Mouse (Mus musculus) thymus, postnatal 10 days (tissue): ENCODE results near the gene Prrg2.

Experiments used
- DNase-seq, 2 experiments: peaks; one replicate each; pipeline ENCODE4 v3.0.0; 2021; ENCODE audit warnings: low spot score in 2 of 2

The Prrg2 gene

DNA sequence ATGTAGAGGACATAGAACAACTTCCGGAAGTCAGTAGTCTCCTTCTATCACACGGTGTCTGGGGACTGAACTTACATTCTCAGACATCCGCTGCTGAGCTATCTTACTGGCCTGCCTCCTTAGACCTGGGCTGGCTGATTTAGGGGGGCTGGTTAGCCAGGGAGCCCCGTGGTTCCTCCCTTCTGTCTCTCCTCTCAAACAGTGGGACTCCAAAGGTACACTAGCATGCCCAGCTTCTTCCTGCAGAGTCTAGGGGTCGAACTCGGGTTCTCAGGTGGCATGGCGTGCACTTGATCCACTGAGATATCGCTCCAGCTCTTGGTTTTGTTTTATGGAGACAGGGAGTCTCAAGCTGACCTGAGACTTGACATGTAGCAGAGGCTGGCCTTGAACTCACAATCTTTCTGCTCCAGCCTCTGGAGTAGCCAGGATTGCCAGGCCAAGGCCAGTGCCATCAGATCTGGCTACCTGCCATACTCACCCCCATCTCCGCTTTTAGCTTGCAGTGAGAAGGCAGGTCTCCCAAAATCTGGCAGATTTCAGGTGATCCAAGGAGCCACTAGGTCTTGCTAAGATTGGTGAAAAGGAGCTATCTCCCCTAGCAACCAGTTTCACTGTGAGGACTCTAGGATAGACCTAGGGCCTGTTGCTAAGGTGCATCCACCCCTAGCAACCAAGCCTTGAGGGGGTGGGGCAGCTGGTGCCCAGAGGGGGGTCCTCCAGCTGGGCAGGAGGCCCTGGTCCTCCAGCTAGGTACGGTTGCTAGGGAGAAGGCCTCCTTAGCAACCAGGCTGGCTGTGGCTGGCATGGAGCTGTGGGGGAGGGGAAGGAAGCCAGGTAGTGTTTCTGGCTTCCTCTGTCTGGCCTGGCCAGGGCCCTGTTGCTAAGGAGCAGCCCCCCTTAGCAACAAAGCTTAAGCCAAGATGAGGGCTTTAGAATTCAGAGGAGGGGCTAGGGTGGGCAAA, 3.6 kb downstream of the Prrg2 start:
- DNase-seq, result no peak

DNA sequence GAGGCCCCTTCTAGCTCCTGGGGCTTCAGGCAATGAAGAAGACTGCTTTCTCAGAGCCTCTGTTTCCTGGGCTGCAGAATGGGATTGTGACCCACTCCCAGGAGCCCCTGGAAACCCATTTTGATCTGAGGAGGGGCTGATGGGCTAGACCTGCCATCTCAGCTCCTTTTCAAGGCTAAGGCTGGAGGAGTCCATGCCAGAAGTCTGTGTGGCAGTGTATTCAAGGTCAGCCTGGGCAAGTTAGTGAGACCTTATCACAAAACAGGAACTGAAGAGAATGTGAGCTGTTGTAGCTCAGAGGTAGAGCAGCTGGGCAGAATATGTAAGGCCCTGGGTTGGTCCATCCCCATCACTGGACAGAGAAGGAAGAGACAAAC, 5.5 kb downstream of the Prrg2 start:
- DNase-seq, result no peak

DNA sequence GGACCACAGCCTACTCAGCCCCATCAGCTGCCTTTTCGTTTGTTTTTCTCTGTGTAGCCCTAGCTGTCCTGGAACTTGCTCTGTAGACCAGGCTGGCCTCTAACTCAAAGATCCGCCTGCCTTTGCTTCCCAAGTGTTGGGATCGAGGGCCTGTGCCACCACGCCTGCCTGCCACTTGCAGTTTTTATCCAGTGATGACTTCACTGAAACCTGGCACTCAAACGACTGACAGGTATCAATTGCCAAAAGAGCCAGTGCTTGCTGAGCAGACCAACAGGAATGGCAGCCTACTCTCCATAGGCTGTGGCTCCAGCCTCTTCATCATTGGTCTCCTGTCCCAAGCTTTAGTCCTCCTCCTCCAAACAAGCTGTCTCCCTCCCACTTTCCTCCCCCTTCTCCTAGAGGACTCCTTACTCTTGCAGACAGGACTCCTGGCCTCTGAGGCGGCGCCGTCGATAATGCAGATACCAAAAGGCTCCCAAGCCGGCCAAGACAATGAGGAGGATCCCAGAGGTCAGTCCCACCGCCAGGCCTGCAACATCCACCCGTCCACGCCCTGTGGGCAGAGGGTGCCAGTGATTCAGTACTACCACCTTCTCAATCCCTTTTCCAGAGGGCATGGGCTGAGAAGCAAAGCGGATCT, 6.0 kb downstream of the Prrg2 start:
- no peak for DNase-seq

DNA sequence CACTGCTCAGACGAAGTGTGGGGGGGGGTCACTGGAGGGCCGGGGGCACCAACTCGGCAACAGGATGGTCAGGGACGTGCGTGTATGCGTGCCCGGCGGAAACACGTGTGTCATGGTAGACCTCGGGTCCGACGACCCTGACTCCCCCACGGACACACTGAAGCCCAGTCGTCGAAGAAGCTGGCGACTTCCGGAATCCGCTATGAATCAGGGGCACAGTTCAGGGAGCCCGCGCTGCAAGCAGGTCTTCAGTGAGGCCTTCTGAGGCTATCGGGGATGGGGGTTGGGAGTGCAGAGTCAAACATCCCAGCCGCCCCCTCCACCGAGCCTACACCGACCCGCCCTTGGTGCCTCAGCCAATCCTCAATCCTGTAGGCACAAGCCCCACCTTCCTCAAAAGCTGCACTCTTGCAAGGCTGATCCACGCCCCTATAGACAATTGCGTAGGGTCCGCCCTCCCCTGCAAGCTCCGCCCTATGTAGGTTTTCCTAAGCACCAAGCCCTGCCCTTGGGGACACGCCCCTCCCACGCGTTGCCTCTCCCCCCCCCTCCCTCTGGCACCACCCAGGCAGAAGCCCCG, 8.5 kb downstream of the Prrg2 start:
- DNase-seq, result peak; percentile 91 to 98

DNA sequence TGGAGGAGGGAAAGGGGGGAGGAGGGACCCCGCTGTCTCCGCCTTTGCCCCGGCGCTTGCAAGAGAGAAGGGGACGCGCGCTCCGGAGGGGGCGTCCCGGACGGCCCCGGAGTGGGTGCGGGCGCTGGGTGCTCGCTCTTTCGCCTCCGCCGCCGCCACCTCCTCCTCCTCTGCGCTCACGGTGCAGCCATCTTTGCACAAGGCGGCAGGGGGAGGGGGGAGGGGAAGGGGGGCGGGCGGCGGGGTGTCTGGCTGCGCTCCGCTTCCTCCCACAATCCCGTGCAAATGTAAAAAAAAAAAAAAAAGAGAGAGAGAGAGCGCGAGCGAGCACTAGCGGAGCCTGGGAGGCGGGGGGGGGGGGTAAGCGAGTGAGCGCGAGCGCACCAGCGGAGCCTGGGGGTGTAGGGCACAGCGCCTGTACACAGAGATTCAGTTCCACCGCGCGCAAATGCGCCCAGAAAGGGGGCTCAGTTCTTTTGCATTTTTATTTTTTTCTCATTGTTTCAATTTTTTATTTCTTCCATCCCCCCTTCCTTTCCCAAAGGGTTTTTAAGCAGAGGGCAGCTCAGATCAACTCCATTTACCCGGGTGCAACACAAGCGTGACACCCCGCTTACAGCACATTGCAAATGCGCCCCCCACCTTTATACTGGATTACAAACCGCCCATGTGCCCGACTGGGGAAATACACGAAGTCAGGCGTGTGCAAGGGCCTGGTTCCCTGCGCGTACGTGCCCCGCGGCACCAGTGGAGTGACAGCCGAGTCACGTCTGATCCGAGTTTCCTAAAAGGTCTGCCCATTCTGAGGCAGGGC, 9.2 kb downstream of the Prrg2 start:
- DNase-seq, result peak; percentile 70 to 80

DNA sequence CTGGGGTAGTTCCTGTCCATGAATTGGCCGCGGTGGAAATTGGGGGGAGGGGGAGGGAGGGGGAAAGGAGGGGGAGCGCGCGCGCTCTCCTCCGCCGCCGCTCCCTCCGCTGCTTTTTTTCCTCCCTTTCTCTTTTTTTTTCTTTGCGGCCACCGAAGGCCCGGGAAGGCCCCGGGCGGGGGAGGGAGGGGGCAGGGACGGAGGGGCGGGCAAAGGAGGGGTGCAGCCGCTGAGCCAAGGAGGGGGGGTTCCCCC, 9.7 kb downstream of the Prrg2 start, which contains the start of gene Prr12:
Prr12 (minus strand) TSS at position 20 of the 255 bp plus-strand sequence.
- DNase-seq, result no peak

DNA sequence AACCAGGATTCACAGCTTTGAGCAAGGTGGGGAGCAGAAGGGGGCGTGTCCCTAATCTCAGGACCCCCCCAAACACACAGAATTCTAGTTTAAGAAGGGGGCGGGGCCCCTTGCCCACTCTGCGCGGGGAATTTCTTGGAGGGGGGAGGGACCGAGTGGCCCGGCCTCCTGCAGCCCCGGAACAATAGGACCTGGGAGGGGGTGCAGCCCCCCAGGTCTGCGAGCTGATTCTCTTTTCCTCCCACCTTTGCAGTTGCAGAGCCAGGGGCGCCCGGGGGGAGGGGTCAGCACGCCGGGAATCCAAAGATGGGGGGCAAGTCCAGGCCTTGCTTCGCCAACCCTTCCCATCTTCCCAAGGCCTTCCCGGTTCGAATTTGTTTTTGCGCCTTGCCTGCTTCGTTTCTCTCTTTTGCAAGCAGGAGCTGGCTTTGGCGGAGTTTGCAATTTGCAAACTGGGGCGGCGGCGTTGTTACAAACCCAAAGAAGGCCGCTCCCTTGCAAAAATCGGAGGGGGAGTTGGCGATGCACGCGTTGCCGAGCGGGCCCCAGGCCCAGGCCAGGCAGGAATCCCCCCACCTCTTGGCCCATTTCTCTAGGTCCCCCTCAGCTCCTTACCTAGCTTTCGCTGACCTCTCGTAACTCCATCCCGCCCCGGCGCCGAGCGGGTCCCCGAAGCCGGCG, 10.2 kb downstream of the Prrg2 start:
- peak in 1 of 2 experiments; percentile 57 for DNase-seq

DNA sequence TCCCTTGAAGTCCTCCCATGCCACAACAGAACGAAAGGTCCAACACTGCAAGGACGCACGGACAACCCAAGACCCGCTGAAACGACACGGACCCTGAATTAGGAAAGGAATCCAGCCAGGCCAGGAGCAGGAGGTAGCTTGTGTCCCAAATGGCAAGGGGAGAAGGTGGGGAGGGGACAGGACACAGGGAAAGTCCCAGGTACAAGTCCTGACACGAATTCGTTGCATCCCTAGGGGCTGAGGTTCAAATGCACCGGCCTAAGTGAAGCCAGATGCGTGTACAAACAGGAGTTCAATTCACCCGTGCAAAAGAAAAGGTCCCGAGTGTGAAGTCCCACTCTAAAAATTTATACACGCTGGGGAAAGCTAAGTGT, 10.9 kb downstream of the Prrg2 start:
- no peak for DNase-seq

DNA sequence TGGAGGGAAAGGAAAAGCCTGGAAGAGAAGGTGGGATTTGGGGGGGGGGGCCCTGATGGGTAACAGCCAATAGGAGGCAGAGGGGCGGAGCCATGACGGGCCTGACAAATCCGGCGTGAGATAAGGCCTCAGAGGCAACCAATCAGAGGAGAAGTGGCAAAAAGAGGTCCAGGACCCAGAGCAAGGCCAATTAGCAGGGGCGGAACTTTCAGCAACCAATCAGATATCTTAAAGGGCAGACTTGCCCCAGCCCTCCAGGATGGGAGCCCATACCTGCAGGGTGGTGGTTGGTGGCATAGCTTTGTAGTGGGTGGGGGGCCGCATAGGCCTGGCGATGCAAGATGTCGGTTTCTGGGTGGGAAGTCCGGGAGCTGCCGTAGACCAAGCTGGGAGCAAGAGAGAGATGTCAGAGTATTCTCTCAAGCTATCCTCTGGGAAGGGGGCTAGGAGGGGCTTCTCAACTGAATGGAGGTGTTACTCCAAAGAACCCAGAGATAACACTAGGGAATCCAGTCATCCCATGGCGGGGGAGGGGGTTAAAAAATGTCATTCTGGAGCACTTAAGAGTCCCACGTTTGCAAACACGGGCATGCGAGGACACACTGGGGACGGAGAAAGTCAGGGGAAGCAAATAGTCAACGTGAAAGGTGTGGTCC, 11.4 kb downstream of the Prrg2 start:
- peak; percentile 25 to 41 for DNase-seq

DNA sequence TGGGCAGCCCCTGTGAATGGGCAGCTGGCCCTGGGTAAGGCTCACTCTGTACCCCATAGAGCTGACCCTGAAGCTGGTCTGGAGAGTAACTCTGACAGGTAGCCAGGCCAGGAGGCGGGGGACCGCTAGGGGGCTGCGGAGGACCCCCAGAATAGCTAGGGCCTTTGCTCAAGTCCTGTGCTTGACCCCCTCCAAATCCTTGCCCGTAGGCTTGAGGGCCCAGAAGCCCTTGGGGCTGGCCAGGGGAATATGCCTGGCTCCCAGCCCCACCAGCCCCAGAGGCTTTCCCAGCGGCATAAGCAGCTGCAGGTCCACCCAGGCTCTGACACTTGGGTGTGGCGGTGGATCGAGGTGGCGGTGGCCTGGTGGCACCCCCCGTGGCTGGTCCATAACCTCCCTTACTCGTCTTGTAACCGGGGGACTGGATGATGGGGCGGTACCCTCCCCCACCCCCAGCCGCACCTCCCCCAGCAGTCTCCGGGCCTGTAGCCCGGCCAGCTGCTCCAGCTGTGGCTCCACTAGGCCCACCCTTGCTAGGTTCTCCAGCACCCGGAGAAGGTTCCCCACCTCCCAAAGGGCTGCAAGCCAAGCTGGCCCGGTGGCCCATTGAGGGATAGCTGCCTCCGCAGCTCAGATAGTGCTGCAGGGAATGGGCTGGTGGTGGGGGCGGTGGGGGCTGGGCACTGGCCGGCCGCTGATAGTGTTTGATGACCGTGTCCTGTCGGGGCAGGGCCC, 13.4 kb downstream of the Prrg2 start:
- DNase-seq, result no peak

DNA sequence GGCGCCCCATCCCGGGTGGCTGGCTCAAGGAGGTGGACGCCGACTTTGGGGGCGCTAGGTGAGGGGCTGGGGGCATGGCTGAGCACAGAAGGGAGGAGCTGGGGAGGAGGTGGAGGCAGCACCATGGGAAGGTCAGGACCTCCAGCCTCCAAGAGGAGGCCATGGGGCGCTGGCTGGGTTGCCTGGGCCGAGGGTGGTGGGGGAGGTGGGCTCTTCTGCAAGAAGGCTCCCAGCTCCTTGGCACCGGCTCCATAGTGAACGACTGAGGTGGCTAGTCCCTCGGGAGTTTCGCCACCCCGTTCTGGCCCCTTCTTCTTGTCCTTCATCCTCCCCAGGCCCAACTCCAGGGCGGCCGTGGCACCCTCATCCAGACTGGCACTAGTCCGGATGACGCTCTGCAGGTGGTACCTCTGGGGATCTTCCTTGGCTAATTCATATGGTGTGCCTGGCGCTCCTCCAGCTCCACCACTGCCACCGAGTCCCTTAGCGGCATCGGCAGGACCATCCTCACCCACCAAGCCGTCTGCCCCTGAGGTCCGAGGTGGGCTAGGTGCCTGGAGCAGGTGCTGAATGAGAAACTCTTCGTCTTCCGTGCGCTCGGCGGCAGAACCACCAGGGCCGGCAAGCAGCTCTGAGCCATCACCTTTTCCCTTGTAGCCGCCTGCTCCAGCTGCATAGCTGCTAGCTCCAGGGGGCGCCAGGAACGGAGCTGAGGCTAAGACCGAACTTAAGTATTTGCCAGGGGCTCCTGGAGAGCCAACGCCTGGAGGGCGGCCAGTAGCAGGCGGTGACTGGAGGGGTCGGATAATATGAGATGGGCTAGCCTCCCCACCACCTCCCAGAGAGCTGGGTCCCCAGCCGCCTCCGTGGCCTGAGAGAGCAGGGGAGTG, 14.2 kb downstream of the Prrg2 start:
- DNase-seq, result no peak

DNA sequence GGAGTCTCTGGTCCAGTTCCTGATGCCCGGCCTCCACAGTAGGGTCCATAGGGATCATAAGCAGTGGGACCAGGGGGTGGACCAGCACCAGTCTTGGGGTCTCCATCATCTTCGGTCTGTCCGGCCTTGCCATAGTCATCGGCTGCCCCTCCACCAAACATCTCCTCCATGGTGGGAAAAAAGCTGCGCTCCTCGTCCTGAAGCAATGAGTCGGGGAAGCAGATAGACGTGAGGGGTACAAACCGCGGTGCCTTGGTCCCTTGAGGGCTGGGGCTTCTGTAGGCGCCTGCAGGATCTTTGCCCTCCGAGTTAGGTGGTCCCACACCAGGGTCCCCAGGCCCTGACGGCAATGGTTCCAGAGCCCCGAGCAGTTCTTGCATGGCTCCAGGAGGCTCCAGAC, 15.0 kb downstream of the Prrg2 start:
- DNase-seq, result no peak

DNA sequence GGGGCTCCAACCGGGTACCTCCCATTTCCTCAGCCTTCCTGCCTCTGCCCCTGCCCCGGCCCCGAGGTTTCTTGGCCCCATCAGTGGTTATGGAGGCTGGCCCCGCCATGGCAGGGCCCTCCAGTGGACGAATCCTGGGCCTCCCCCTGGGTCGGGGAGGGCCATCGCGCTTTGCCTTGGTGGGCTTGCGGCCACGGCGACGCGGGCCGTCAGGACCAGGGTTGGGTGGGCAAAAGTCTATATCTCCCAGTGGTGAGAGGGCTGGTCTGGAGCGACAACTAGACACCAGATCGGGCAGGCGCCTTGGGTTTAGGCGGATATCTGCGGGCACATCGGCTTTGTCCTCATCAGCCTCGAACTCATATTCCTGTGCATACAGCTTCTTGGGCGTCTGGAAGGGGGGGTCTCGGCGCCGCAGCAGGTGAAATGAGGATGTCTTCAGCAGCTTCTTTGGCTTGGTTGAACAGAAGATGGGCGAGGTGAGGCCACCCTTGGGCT, 15.6 kb downstream of the Prrg2 start:
- no peak for DNase-seq

DNA sequence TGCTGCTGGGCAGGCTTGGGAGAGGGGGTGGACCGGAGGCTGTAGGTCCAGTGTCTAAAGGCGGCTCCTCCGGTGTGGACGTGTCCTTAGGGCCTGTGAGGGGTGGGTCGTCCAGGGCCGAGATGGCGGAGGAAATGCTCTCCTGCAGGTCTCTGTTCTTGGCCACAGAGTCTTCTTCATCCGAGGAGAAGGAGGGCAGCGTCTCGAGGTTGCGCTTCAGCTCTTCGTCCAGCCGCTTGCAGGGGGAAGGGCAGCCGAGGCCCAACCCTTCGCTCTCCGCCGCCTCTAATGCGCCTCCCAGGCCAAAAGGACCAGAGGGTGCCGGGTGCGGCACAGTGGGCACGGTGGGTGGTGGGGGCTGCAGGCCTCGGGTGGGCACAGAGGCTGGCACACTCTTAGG, 16.7 kb downstream of the Prrg2 start:
- no peak for DNase-seq

DNA sequence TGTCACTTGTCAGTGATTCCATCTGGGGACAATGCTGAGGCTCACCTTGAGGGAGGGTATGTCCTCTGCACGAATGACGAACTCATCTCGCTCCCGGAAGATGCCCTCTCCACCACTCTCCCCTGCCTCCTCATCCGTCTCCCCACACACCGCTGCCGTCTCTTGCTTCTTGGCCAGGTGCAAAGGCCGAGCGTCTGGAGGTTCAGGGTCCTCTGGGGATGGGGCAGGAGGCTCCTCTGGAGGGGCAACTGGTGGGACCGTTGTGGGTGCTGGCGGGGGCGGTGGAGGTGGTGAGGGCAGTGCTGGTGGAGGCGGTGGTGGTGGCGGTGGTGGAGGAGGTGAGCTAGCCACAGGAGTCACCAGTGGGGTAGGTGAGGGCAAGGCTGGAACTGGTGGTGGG, 19.2 kb downstream of the Prrg2 start:
- no peak for DNase-seq

DNA sequence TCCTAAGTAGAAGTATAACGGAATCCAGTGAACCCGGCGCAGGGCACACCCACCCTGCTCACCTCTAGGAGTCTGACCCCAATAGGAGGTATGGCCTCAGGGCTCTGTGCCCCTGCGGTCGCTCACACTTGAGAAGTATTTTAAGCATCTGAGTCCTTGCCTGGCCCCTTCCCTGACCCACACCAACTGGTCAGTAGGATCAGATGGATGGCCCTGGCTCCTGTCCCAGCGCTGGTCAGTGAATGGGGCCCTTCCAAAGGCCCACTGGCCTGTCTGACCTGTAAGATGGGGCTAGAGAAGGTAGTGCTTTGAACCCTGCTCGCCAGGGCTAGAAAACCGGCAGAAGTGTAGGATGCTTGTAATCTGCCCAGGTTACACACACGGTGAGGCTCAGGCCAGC, 21.6 kb downstream of the Prrg2 start:
- no peak for DNase-seq

DNA sequence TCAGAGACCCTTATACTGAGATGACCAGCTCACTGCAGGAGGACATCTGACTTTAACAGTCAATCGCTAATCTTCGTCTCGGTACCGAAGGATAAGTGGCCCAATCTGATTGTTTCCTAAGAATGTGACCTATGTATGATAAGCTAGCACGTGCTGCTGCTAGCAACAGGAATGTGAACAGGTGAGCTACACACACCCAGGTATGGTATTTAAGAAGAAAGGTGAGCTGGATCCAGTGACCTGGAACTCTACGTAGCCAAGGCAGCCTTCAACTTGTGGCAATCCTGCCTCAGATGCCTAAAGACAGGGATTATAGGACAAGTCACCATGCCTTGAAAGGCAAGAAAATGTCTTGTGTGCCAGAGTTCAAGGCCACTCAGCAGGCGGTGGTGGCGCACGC, 24.1 kb downstream of the Prrg2 start:
- DNase-seq, result no peak

DNA sequence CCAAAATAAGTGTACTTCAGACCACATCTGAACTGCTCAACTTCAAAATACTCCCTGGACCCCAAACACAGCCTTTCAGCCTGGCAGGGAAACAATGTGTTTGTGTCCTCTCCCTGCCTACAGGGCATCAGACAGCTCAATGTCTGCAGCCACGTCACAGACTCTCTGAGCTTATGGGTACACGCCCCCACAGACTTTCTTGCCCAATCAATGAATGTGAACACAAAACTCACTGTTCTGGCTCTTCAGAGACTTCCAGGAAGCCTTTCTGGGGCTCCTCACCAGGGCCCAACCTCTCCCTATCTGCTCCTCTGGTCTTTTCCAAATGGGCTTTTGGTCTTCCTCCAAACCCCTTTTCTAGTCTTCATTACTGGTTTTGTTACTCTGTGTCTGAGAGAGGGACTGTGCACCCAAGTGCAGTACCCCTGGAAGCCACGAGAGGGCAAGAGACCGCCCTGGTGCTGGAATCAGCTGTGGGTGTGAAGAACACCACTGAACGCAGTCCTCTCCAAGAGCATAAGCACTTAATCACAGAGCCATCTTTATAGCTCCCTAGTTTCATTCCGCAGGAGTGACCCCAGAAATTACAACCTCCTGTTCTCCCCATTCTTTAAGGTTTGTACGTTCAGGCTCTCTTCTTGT, 24.6 kb downstream of the Prrg2 start:
- peak; percentile 63 to 82 for DNase-seq

DNA sequence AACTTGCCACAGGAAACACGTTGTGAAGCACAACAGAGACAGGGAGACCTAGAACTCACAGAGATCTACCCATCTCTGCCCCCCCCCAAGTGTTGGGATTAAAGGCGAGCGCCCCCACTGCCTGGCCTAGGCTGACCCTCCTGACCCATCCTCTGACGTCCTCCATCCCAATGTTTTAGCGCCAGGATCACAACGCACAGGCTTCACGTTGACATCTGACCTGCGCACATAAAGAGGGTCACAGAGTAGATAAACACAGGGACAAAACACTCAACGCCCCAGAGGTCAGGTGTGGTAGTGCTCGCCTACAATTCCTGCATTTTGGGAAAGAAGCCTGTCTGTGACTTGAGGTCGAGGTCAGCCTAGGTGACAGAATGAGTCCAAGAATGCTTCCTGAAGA, 25.8 kb downstream of the Prrg2 start:
- DNase-seq, result no peak
